Mouse (Mus musculus) olfactory bulb, adult 2 months (tissue): ENCODE measurements at regions not wholly inside any gene's neighbourhood (a gene's known extent, or its start where the extent isn't known, plus 50 kb on each side); places are given as distances from the start of the nearest gene placed in this dataset.

ENCODE experiments used
- H3K27ac ChIP-seq: fragments of 200-500 bp; 2 replicates; pipeline ENCODE4 v1.5.1; 2012; ENCODE audit warnings: low read depth, low read length; ENCODE audit not compliant: insufficient read depth
- H3K4me1 ChIP-seq: fragments of 200-500 bp; 2 replicates; pipeline ENCODE4 v1.6.1; 2012; ENCODE audit warnings: low read length; ENCODE audit not compliant: control insufficient read depth, insufficient read depth
- H3K4me3 ChIP-seq: fragments of 200-500 bp; 2 replicates; pipeline ENCODE4 v1.5.1; 2012; ENCODE audit warnings: mild to moderate bottlenecking, low read depth, low read length, moderate library complexity; ENCODE audit not compliant: insufficient read depth
- CTCF ChIP-seq: fragments of 200-500 bp; IDR thresholded peaks from 2 replicates; pipeline ENCODE4 v1.5.1; 2012; ENCODE audit warnings: low read depth, mild to moderate bottlenecking, low read length, moderate library complexity; ENCODE audit not compliant: insufficient read depth
- POLR2A ChIP-seq: fragments of 200-500 bp; IDR thresholded peaks from 2 replicates; pipeline ENCODE4 v1.6.1; 2012; ENCODE audit warnings: mild to moderate bottlenecking, low read depth, low read length, moderate library complexity; ENCODE audit not compliant: insufficient read depth
- WGBS: fragments of 180-500 bp; shearing (Covaris S2); methylation state at CpG from one replicate; pipeline ENCODE4 v1.1.7; 2018; 5-methylcytosine and 5-hydroxymethylcytosine counted together

GRCm38 (mm10) chr9:86060049-86060448 is 217.9 kb downstream of the Tpbg start:
- TF ChIP-seq CTCF (no peak), POLR2A (no peak)
- Histone ChIP-seq H3K4me1 (no peaks in the 10 kb centered on the region), H3K27ac (no peak overlapping the region), H3K4me3 (no peak overlapping the region)
- WGBS, result 50% methylated on average over 6 of the region's 6 CpGs

GRCm38 (mm10) chr9:86061230-86061629 is 219.1 kb downstream of the Tpbg start:
- 89% methylated on average over 4 of the region's 4 CpGs for WGBS
- H3K4me3 ChIP-seq, result no peak overlapping the region
- H3K4me1 ChIP-seq, result no peaks in the 10 kb centered on the region
- TF ChIP-seq POLR2A (no peak), CTCF (no peak)
- no peak overlapping the region for H3K27ac ChIP-seq

DNA sequence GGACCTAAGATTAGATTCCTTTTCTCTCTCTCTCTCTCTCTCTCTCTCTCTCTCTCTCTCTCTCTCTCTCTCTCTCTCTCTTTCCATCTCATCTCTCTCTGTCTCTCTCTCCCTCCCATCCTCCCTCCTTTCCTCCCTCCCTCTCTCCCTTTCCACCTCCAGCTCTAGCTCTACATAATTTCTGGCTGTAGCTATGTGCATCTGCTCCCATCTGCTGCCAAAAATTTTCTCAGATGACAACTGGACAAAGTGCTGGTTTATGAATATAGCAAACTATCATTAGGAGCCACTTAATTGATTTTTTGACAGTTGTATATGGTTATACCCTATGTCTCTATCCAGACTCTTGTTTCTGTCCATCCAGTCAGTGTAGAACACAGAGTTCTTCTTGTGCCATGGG is 237.1 kb downstream of the Tpbg start:
- Histone ChIP-seq H3K27ac (no peak overlapping the region), H3K4me1 (no peaks in the 10 kb centered on the region), H3K4me3 (no peak overlapping the region)
- TF ChIP-seq CTCF, result no peak
- no peak for TF ChIP-seq POLR2A

DNA sequence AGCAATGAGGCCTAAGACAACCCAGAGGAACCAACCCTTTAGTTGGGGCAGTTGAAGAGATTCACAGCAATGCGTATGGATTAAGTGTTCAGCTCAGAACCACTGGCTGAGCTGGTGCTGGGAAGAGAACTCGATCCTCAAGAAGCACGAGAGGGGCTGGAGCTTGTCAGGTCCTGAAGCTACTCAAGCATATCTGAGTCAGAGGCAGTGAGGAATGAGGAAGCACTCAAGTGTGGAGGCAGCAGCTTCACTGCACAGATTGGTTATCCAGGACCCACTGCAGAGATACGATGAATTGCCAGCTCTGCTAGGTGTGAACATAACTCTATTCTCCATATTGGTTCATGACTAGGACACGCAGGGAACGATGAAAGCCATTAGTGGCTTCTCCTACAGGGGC is 239.7 kb downstream of the Tpbg start:
- H3K27ac ChIP-seq, result no peak overlapping the region
- no peaks in the 10 kb centered on the region for H3K4me1 ChIP-seq
- TF ChIP-seq CTCF (no peak), POLR2A (no peak)
- WGBS, result 91% methylated on average over 6 of the region's 6 CpGs
- H3K4me3 ChIP-seq, result no peak overlapping the region

GRCm38 (mm10) chr9:86092998-86093397 is 250.8 kb downstream of the Tpbg start:
- H3K4me3 ChIP-seq, result no peak overlapping the region
- H3K27ac ChIP-seq, result no peak overlapping the region
- TF ChIP-seq CTCF, result no peak
- no peak for TF ChIP-seq POLR2A
- no peaks in the 10 kb centered on the region for H3K4me1 ChIP-seq

DNA sequence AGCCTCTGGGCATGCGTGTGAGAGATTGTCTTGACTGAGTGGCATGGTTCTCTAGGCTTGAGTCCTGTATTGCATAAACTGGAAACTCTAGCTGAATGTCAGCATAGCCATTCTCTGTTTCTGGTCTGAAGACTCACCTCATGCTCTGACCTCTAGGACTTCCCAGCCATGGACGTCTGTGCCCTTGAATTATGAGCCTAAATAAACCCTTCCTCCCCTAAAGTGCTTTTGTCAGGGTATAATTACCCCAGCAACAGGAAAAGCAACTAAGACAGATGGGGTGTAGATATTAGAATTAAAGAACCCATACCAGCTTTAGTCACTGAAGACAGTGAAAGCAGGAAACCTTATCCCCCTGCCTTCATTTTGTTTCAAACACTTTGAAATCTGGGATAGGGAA is 253.3 kb downstream of the Tpbg start:
- TF ChIP-seq POLR2A (no peak), CTCF (no peak)
- Histone ChIP-seq H3K4me3 (no peak overlapping the region), H3K27ac (no peak overlapping the region), H3K4me1 (no peaks in the 10 kb centered on the region)
- WGBS, result 64% methylated on average over 2 of the region's 2 CpGs

DNA sequence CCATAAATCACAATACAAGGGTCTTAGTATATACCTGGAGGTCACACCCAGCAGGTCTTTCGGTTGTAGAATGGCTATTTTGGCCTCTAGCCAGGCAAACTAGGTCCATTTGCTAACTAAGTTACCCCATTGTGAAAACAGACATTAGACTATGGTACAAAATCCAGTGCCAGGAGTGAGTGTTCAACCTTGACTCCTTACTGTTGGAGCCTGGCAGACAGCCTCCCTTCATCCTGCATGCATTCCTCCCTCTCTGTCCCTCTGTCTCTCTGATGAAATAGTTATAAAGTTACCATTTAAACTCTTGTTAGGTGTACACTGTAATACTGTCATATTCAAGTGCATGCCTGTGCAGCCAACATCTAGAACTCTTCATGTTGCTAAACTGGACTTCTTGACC is 254.1 kb downstream of the Tpbg start:
- 83% methylated on average over 1 of the region's 1 CpGs for WGBS
- Histone ChIP-seq H3K27ac (no peak overlapping the region), H3K4me1 (no peaks in the 10 kb centered on the region), H3K4me3 (no peak overlapping the region)
- no peak for TF ChIP-seq POLR2A
- TF ChIP-seq CTCF, result no peak

DNA sequence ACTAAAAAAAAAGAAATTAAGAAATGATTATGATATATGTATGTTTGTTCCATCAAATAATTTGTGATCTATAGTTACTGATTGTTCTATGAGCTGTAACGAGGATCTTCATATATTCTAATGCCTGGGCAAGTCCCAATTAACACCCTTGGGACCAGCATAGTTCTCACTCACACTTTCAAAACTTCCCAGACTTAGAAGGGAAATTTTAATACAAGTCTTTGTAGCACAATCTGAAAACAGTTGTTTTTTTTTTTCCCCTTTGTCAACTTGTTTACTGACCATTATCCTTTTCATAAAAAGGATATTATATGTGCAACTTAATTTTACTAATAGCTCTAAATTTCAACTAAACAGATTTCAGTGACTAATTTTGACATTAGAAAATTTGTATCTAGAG is 257.1 kb downstream of the Tpbg start:
- Histone ChIP-seq H3K27ac (no peak overlapping the region), H3K4me3 (no peak overlapping the region), H3K4me1 (no peaks in the 10 kb centered on the region)
- 92% methylated on average over 1 of the region's 1 CpGs for WGBS
- no peak for TF ChIP-seq POLR2A
- TF ChIP-seq CTCF, result no peak

- Histone ChIP-seq H3K4me3 (no peak overlapping the region), H3K4me1 (no peaks in the 10 kb centered on the region), H3K27ac (no peak overlapping the region)
- 73% methylated on average over 8 of the region's 8 CpGs for WGBS
- no peak for TF ChIP-seq CTCF
- TF ChIP-seq POLR2A, result no peak
Observed at GRCm38 (mm10) chr9:86101360-86102086, 259.3 kb downstream of the Tpbg start.

GRCm38 (mm10) chr9:86103607-86104006 is 261.4 kb downstream of the Tpbg start:
- no peak for TF ChIP-seq POLR2A
- 75% methylated on average over 3 of the region's 3 CpGs for WGBS

More at GRCm38 (mm10) chr9:86103607-86104006, 261.4 kb downstream of the Tpbg start:
- H3K4me3 ChIP-seq, result no peak overlapping the region
- no peak overlapping the region for H3K27ac ChIP-seq
- H3K4me1 ChIP-seq, result no peaks in the 10 kb centered on the region
